Mouse (Mus musculus): ENCODE data around the gene Prnp. TPM values are rescaled to one million over a fixed set of nuclear protein-coding genes. Genes with fewer than 3 reads are reported as not detected.

Gene Prnp
- 100 to 1,000 TPM; 127 to 135 TPM for total RNA-seq (2021)
- long read RNA-seq, experiment 1, transcript Prnp-201 (3 exons, 2,184 nt), result major isoform, 194 of 214 reads
- long read RNA-seq, experiment 1, partial matches to known transcripts, result 19 of 214 reads
- long read RNA-seq, experiment 1, other reads (novel, unspliced or antisense), result 1 of 214 reads
- long read RNA-seq, experiment 2, transcript Prnp-201 (3 exons, 2,184 nt), result major isoform, 101 of 119 reads
- long read RNA-seq, experiment 2, partial matches to known transcripts, result 18 of 119 reads
- long read RNA-seq, experiment 2, other reads (novel, unspliced or antisense), result 0 of 119 reads

GRCm38 (mm10) chr2:131909683-131910572, at the start of gene Prnp, which contains the start of gene Prn:
TSS of gene Prnp (plus strand) at chr2:131909928.
TSS of gene Prn (plus strand) at chr2:131909957.
- DNase-seq, result peak; percentile 93 to 94

- DNase-seq, result no peak
Measured at GRCm38 (mm10) chr2:131862617-131863275, 47.0 kb upstream of the Prnp start.

- DNase-seq, result no peak
Measured at GRCm38 (mm10) chr2:131863472-131863871, 46.3 kb upstream of the Prnp start.

GRCm38 (mm10) chr2:131864262-131864796, 45.4 kb upstream of the Prnp start:
- DNase-seq, result no peak

GRCm38 (mm10) chr2:131866676-131867075, 43.1 kb upstream of the Prnp start:
- no peak for DNase-seq

GRCm38 (mm10) chr2:131868983-131869382, 40.7 kb upstream of the Prnp start:
- DNase-seq, result no peak

GRCm38 (mm10) chr2:131873376-131873775, 36.4 kb upstream of the Prnp start:
- DNase-seq, result no peak

GRCm38 (mm10) chr2:131876551-131877265, 33.0 kb upstream of the Prnp start:
- DNase-seq, result peak; percentile 14 to 31

GRCm38 (mm10) chr2:131881766-131882165, 28.0 kb upstream of the Prnp start:
- no peak for DNase-seq

GRCm38 (mm10) chr2:131883136-131883535, 26.6 kb upstream of the Prnp start:
- DNase-seq, result no peak

- no peak for DNase-seq
Measured at GRCm38 (mm10) chr2:131886503-131887160, 23.1 kb upstream of the Prnp start.

- DNase-seq, result no peak
Measured at GRCm38 (mm10) chr2:131888233-131888632, 21.5 kb upstream of the Prnp start.

GRCm38 (mm10) chr2:131892534-131892933, 17.2 kb upstream of the Prnp start:
- DNase-seq, result peak; percentile 26 to 40

GRCm38 (mm10) chr2:131895106-131895505, 14.6 kb upstream of the Prnp start:
- DNase-seq, result no peak

GRCm38 (mm10) chr2:131896011-131896410, 13.7 kb upstream of the Prnp start:
- DNase-seq, result no peak

- no peak for DNase-seq
Measured at GRCm38 (mm10) chr2:131897336-131898109, 12.2 kb upstream of the Prnp start.

- no peak for DNase-seq
Measured at GRCm38 (mm10) chr2:131902423-131902822, 7.3 kb upstream of the Prnp start.

GRCm38 (mm10) chr2:131902867-131903266, 6.9 kb upstream of the Prnp start:
- DNase-seq, result peak; percentile 77 to 87

GRCm38 (mm10) chr2:131905025-131905424, 4.7 kb upstream of the Prnp start:
- peak in 1 of 2 experiments; percentile 31 for DNase-seq

GRCm38 (mm10) chr2:131905776-131906175, 4.0 kb upstream of the Prnp start:
- no peak for DNase-seq
